Mouse (Mus musculus) right cerebral cortex, postnatal 36 days (tissue): ENCODE results near the gene Zfp345.
"Not testable (repeated sequence)": the region's sequence is repeated elsewhere in the genome, so short reads cannot be mapped to it uniquely, and the experiment has no call there.

Source experiments
- DNase-seq, 2 experiments: peaks; one replicate each; pipeline ENCODE4 v3.0.0; 2022; ENCODE audit warnings: low spot score in 2 of 2, mixed read lengths in 1 of 2

The Zfp345 gene

DNA sequence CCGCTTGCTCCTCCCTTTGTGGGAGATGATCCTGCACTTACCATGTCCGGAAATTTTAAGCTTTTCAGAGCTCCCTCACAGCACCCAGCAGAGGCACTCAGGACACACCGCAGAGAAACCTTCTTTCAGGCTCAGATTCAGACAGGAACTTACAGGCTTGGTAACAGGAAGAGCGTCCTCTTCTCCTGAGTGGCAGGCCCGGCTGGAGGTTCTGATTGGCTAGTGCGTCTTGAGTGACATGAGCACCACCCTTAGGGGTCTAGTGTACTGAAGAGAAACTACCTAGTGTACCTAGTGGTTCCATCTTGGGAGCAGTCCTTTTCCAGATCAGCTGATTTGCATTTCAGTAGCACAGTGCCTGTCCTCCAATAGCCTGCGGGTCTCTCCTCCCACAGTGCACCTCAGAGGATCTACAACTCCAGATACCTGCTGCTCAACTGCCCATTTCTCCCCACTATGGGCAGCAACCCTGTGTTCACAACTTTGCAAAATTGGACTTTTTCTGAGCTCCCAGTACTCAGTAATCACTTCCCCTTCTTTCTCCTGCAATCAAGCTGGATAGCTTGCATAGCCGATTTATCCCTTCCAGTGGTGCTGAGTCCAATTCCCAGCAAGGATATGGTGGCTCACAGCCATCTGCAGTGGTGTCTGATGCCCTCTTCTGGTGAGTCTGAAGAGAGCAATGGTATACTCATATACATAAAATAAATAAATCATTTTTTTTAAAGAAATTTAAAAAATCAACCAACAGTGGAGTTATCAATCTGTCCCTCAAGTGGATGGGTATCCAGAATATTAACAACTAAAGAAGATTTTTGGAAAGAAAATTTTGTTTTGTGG, at the start of gene Zfp345:
Gene Zfp345, minus strand, starts transcription at position 153 of the 840 bp plus-strand sequence.
- not testable (repeated sequence) for DNase-seq

DNA sequence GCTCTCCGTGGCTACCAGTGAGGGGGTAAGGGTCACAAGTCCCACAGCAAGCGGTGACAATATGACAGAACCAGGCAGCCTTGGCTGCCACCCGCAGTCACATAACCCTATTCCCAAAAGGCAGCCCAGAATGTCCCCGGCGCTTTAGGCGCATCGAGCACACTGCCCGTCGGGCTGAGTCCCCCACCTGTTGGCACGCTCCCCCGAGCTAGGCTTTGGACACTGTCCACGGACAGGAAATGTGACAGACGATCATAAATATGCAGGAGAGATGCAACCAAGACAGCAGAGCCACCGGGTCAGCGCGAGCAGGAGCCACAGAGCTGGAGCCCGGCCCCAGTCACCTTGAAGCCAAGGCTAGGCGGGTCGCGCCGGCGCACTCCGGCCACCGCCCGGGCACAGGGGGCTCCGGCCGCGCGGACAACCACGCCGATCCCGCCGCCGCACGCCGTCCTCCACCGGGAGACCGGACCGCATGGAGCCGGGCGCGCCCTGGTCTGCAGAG, 40.9 kb upstream of the Zfp345 start:
- DNase-seq = no peak

DNA sequence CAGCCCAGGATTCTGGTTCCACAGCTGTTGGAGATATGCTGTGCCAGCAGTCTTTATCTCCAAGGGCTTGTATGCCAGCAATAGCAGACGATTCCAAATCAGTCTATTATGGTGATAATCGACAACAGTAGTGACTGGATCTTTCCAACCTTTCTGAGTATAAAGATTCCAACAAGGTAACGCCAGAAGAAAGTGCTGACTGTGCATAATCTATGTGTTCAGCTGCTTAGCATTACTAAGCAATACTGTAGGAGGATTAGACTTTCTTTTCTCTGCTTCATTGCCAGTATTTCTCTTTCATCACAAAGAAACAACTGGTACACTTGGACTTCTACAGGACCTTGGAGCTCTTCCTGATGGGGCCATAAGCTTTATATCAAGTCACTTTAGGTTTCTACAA, 27.9 kb upstream of the Zfp345 start:
- DNase-seq = no peak

DNA sequence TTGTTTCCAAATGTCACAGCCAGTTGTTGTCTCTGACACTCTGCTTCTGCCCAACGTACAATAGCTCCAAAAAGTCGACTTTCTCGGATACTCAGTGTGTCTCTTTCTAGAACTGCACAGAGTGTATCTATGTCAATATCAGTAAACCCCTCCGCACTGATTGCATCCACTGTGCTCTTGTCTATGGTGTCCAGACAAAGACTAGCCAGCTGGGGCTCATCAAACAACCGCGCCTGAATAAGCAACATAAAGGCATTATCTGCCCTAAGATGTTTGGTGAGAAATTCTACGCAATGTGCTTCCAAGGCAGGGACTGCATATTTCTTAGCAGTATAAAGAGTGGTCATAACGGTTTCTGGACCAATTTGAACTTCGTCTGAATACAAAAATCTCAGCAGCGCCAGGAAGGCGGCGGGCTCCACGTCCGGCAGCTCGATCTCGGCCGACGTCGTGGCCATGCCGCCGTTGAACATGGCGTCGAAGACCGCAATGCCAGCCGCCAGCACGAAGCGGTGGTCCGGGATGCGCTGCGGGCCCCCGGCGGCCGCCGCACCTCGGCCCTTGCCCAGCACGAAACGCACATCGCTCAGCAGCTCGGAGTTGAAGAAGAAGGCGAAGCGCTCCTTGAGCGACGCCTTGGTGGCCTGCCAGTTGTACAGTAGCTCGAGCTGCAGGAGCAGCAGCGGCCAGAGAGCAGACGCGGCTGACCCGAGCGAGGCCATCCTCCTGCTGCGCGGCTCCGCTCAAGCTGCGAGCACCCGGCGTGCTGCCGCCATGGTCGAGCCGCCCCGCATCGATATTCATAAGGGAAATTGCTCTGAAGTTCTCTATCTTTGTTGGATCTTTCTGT, 15.5 kb upstream of the Zfp345 start:
- DNase-seq = not testable (repeated sequence)

DNA sequence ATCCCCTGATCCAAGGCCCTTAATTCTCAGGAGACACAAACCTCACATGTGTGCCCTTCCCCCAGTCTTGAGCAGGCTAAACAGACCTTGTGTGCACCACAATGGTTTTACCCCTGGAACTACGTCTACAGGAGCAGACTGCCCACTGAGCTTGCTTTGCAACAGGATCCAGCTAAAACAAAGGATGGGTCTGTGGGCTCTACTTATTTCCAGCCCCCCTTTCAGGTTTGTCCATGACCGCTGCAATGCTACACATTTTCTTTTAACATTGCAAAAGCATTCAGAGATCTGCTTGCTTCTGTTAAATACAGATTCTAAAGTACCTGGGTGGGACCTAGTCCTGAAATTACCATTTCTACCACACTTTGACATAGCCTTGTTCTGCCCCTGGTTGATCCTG, 8.1 kb upstream of the Zfp345 start:
- DNase-seq = no peak

DNA sequence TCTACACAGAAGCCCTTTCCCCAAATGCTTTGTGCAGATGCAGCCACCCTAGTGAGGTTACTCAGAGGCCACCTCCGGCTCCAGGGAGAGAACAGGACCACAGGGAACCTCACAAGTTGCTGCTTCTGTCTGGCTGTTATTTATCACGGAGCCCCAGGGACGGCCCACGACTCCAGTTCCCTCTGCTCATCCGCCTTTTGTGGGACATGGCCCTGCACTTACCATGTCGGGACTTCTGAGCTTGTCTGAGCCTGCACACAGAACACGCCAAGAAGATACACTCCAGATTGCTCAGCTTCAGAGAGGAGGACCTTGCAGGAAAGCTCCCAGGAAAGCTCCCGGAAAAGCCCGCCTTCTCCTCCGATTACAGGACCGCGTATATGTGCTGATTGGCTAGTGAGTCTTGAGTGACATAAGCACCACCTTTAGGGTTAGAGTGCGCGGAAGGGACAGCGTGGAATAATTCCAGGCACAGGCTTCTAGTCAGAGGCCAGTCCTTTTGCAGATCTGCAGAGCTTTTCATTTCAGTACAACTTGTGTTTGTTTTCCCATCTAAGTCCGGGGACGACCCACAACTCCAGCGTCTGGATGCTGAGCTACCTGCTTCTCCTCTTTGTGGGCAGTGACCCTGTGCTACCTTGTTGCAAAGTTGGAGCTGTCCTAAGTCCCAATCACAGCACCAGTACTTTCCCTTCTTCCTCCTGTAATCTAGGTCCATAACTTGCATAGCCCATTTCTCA, 33.5 kb downstream of the Zfp345 start, which contains the start of gene Zfp442:
Gene Zfp442, minus strand, starts transcription at position 307 of the 740 bp plus-strand sequence.
- peak; percentile 59 to 68 for DNase-seq

DNA sequence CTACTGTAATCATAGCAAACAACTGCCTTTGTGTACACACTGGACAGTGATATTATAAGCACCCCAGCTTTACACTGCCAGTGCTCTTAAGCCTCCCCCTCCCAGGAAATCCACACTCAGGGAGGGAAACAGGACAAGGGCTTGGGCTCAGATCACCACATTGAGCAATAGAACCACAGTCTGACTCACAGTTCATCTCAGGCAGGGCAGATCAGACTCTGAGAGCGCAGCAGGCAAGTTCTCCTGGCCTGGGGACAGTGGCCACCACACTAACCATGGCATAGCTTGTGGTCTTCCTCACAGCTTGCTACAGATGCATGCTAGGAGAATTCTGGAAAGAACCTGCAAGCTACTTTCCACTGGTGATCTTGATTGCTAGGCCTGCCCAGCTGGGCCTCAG, 45.8 kb downstream of the Zfp345 start:
- not testable (repeated sequence) for DNase-seq
